Mouse (Mus musculus): ENCODE data around the gene Cbr4.

DNA sequence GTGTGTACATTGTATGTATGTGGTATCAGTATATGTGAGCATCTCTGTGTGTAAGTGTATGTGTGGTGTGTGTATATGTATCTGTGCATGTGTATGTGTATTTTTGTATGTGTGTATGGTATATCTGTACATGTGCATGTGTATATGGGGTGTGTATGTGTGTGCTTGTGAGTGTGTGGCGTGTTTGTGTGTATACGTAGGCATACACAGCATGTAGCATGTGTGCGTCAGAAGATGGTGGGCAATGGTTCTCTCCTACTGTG lies 20.1 kb upstream of the Cbr4 start:
- TF ChIP-seq CTCF (IDR thresholded peaks at IDR 0.05; ENCODE audit: borderline replicate concordance, insufficient read depth, low read length) (no peak), POLR2A (IDR thresholded peaks at IDR 0.05; ENCODE audit: low read depth, low read length) (no peak)
